Mouse (Mus musculus) cerebellum, adult 2 months (tissue): ENCODE data around the gene Fam222a.

ENCODE experiments used
- CTCF ChIP-seq: fragments of 200-500 bp; IDR thresholded peaks from 2 replicates; pipeline ENCODE4 v1.5.1; 2011; ENCODE audit warnings: low read depth, mild to moderate bottlenecking, control low read depth, low read length, moderate library complexity, borderline replicate concordance; ENCODE audit not compliant: insufficient read depth
- POLR2A ChIP-seq: fragments of 200-500 bp; IDR thresholded peaks from 2 replicates; pipeline ENCODE4 v1.6.1; 2011; ENCODE audit warnings: low read length, control low read depth, borderline replicate concordance; ENCODE audit not compliant: insufficient read depth

DNA sequence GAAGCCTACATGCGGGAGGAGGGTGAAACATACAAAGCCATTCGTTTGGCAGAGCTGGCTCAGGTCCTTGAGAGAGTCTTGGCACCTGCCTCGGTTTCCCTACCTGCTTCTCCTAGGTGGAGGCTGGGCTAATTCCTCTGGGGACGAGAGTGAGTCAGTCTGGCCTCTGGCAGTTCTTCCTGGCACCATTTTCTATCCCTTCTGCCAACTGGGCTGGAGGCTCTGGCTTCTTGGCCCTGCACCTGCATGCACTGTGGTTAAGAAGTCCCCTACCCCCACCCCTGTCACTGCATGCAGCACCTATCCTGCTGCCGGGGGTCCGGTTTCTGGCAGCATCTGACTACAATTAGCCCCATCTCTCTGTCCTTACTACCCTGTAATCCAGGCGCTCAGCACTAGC lies 7.7 kb downstream of the Fam222a start:
- TF ChIP-seq CTCF, result no peak
- TF ChIP-seq POLR2A, result no peak
